Mouse (Mus musculus) CH12.LX (cell line): ENCODE data around the gene Polr2l. TPM values are rescaled to one million over a fixed set of nuclear protein-coding genes. Genes with fewer than 3 reads are reported as not detected.

Experiments used
- DNase-seq: peaks from one replicate; pipeline ENCODE4 v3.0.0-alpha.2; 2013; ENCODE audit errors: extremely low read depth
- H3K27ac ChIP-seq: 2 replicates; pipeline ENCODE4 v1.5.1; 2012; ENCODE audit warnings: low read depth, mild to moderate bottlenecking, control low read depth, moderate library complexity; ENCODE audit not compliant: insufficient read depth
- H3K27me3 ChIP-seq: replicated peaks from 2 replicates; pipeline ENCODE3; 2012; ENCODE audit warnings: inconsistent platforms
- H3K36me3 ChIP-seq, 2 experiments: replicated peaks in 1 of 2; 2 replicates each; pipeline versions ENCODE3 to v1.6.1; 2012; ENCODE audit warnings: inconsistent platforms in 1 of 2, low read length in 1 of 2, mild to moderate bottlenecking in 1 of 2, mixed read lengths in 1 of 2, moderate library complexity in 1 of 2; ENCODE audit not compliant: control insufficient read depth in 1 of 2, insufficient read depth in 1 of 2
- H3K4me1 ChIP-seq, 2 experiments: 2 replicates each; pipeline ENCODE4 v1.6.1; 2012; ENCODE audit warnings: inconsistent platforms in 1 of 2, moderate library complexity in 1 of 2; ENCODE audit not compliant: insufficient read depth in 2 of 2, control insufficient read depth in 1 of 2
- H3K4me2 ChIP-seq: 2 replicates; pipeline ENCODE4 v1.6.1; 2012; ENCODE audit warnings: low read depth, mild to moderate bottlenecking, control low read depth; ENCODE audit not compliant: poor library complexity, insufficient read depth, severe bottlenecking
- H3K4me3 ChIP-seq, 3 experiments: fragments of 150-350 bp in 1 of 3; sonication (generic) in 1 of 3; replicated peaks in 1 of 3; 2 replicates each; pipeline versions ENCODE3 to v1.5.1; 2011 to 2012; ENCODE audit warnings: low read depth in 2 of 3, low read length in 2 of 3, mild to moderate bottlenecking in 2 of 3, moderate library complexity in 2 of 3, control low read depth in 1 of 3, improper control_type of control experiment in 1 of 3, inconsistent platforms in 1 of 3, mixed read lengths in 1 of 3; ENCODE audit not compliant: poor library complexity in 1 of 3
- H3K79me2 ChIP-seq: replicated peaks from 2 replicates; pipeline ENCODE4 v1.6.1; 2012; ENCODE audit warnings: mild to moderate bottlenecking, moderate library complexity; ENCODE audit not compliant: control insufficient read depth, poor library complexity, insufficient read depth, severe bottlenecking; ENCODE audit errors: extremely low read depth
- H3K9ac ChIP-seq: 2 replicates; pipeline ENCODE4 v1.6.1; 2012; ENCODE audit warnings: low read depth, mild to moderate bottlenecking, control low read depth, moderate library complexity; ENCODE audit not compliant: insufficient read depth
- H3K9me3 ChIP-seq: replicated peaks from 2 replicates; pipeline ENCODE3; 2012; ENCODE audit warnings: low read length, inconsistent platforms, mixed read lengths
- BHLHE40 ChIP-seq: IDR thresholded peaks from 2 replicates; pipeline ENCODE4 v1.6.1; 2011; ENCODE audit warnings: mild to moderate bottlenecking, low read depth, low read length, improper control_type of control experiment
- CHD1 ChIP-seq: IDR thresholded peaks from 2 replicates; pipeline ENCODE4 v1.6.1; 2012; ENCODE audit warnings: low read depth, low read length, improper control_type of control experiment, inconsistent platforms
- CHD2 ChIP-seq: IDR thresholded peaks from 2 replicates; pipeline ENCODE4 v1.6.1; 2011; ENCODE audit warnings: low read length, improper control_type of control experiment
- CTCF ChIP-seq, 2 experiments: IDR thresholded peaks in 1 of 2; conservative IDR thresholded peaks in 1 of 2; 2 replicates each; pipeline ENCODE4 v1.5.1; 2011 to 2012; ENCODE audit warnings: low read depth in 2 of 2, low read length in 2 of 2, improper control_type of control experiment in 1 of 2, inconsistent platforms in 1 of 2, mild to moderate bottlenecking in 1 of 2, moderate library complexity in 1 of 2
- ELF1 ChIP-seq: IDR thresholded peaks from 2 replicates; pipeline ENCODE4 v1.6.1; 2014; ENCODE audit warnings: low read depth, mild to moderate bottlenecking, inconsistent platforms, low read length, improper control_type of control experiment
- EP300 ChIP-seq: IDR thresholded peaks from 2 replicates; pipeline ENCODE4 v1.6.1; 2011; ENCODE audit warnings: low read length, improper control_type of control experiment
- ETS1 ChIP-seq: conservative IDR thresholded peaks from 2 replicates; pipeline ENCODE4 v1.6.1; 2012; ENCODE audit warnings: low read depth, mild to moderate bottlenecking, inconsistent platforms, low read length, improper control_type of control experiment, moderate library complexity
- HCFC1 ChIP-seq: IDR thresholded peaks from 2 replicates; pipeline ENCODE4 v1.6.1; 2012; ENCODE audit warnings: low read depth, mild to moderate bottlenecking, inconsistent platforms, low read length, improper control_type of control experiment
- IRF4 ChIP-seq: IDR thresholded peaks from 2 replicates; pipeline ENCODE4 v1.6.1; 2014; ENCODE audit warnings: low read depth, mild to moderate bottlenecking, inconsistent platforms, low read length, improper control_type of control experiment
- JUN ChIP-seq: IDR thresholded peaks from 2 replicates; pipeline ENCODE4 v1.6.1; 2011; ENCODE audit warnings: low read depth, mild to moderate bottlenecking, low read length, improper control_type of control experiment, moderate library complexity; ENCODE audit not compliant: insufficient read depth
- KAT2A ChIP-seq: IDR thresholded peaks from 2 replicates; pipeline ENCODE4 v1.6.1; 2012; ENCODE audit warnings: low read length, improper control_type of control experiment, inconsistent platforms; ENCODE audit not compliant: insufficient replicate concordance
- MAX ChIP-seq: IDR thresholded peaks from 2 replicates; pipeline ENCODE4 v1.6.1; 2011; ENCODE audit warnings: low read length, improper control_type of control experiment
- MAZ ChIP-seq: IDR thresholded peaks from 2 replicates; pipeline ENCODE4 v1.6.1; 2012; ENCODE audit warnings: low read depth, mild to moderate bottlenecking, inconsistent platforms, low read length, improper control_type of control experiment, moderate library complexity
- MEF2A ChIP-seq: IDR thresholded peaks from 2 replicates; pipeline ENCODE4 v1.6.1; 2014; ENCODE audit warnings: low read depth, mild to moderate bottlenecking, inconsistent platforms, low read length, improper control_type of control experiment, borderline replicate concordance
- MXI1 ChIP-seq: IDR thresholded peaks from 2 replicates; pipeline ENCODE4 v1.6.1; 2011; ENCODE audit warnings: mild to moderate bottlenecking, low read depth, low read length, improper control_type of control experiment
- MYC ChIP-seq: IDR thresholded peaks from 2 replicates; pipeline ENCODE4 v1.6.1; 2011; ENCODE audit warnings: low read depth, mild to moderate bottlenecking, improper control_type of control experiment, low read length
- NELFE ChIP-seq: IDR thresholded peaks from 2 replicates; pipeline ENCODE4 v1.6.1; 2011; ENCODE audit warnings: low read depth, low read length, improper control_type of control experiment
- NRF1 ChIP-seq: IDR thresholded peaks from 2 replicates; pipeline ENCODE4 v1.6.1; 2014; ENCODE audit warnings: low read depth, mild to moderate bottlenecking, inconsistent platforms, low read length, improper control_type of control experiment, moderate library complexity
- PAX5 ChIP-seq: IDR thresholded peaks from 2 replicates; pipeline ENCODE4 v1.6.1; 2012; ENCODE audit warnings: low read length, inconsistent platforms, mixed read lengths
- POLR2A ChIP-seq: IDR thresholded peaks from 2 replicates; pipeline ENCODE4 v1.6.1; 2011; ENCODE audit warnings: low read depth, mild to moderate bottlenecking, improper control_type of control experiment, low read length
- POLR2AphosphoS2 ChIP-seq: IDR thresholded peaks from 2 replicates; pipeline ENCODE4 v1.6.1; 2011; ENCODE audit warnings: low read depth, low read length, improper control_type of control experiment
- RAD21 ChIP-seq: IDR thresholded peaks from 2 replicates; pipeline ENCODE4 v1.6.1; 2011; ENCODE audit warnings: low read depth, mild to moderate bottlenecking, low read length, improper control_type of control experiment, moderate library complexity
- SIN3A ChIP-seq: IDR thresholded peaks from 2 replicates; pipeline ENCODE4 v1.6.1; 2012; ENCODE audit warnings: low read length, improper control_type of control experiment, inconsistent platforms
- SMC3 ChIP-seq: IDR thresholded peaks from 2 replicates; pipeline ENCODE4 v1.6.1; 2011; ENCODE audit warnings: low read depth, low read length, improper control_type of control experiment
- TCF12 ChIP-seq: IDR thresholded peaks from 2 replicates; pipeline ENCODE4 v1.6.1; 2014; ENCODE audit warnings: low read depth, mild to moderate bottlenecking, inconsistent platforms, low read length, improper control_type of control experiment
- UBTF ChIP-seq: IDR thresholded peaks from 2 replicates; pipeline ENCODE4 v1.6.1; 2012; ENCODE audit warnings: low read depth, mild to moderate bottlenecking, inconsistent platforms, low read length, improper control_type of control experiment, moderate library complexity
- USF1 ChIP-seq: IDR thresholded peaks from 2 replicates; pipeline ENCODE4 v1.6.1; 2014; ENCODE audit warnings: low read depth, mild to moderate bottlenecking, inconsistent platforms, low read length, improper control_type of control experiment
- ZMIZ1 ChIP-seq: IDR thresholded peaks from 2 replicates; pipeline ENCODE4 v1.6.1; 2012; ENCODE audit warnings: low read depth, mild to moderate bottlenecking, inconsistent platforms, low read length, improper control_type of control experiment
- dilution Hi-C: fragments of 300-500 bp; cut with MboI; formaldehyde crosslinking; loops from 2 replicates; pipeline ENCODE4 v1.14.3; 2020; ENCODE audit warnings: low sequenced_read_pairs; ENCODE audit not compliant: extremely low pct_unique_long_range_greater_than_20kb, extremely low pct_ligation_motif_present
- in situ Hi-C: fragments of 300-500 bp; cut with MboI; formaldehyde crosslinking; loops from 3 replicates; pipeline ENCODE4 v1.14.3; 2019; ENCODE audit warnings: low sequenced_read_pairs, low pct_ligation_motif_present, low pct_unique_long_range_greater_than_20kb, mixed read lengths
- polyA plus RNA-seq: library from polyadenylated mRNA; unstranded; fragments of >175 nt; gene quantifications from 2 replicates; pipeline ENCODE4 v1.2.1, GENCODE M21; 2012; ENCODE audit warnings: low read depth; ENCODE audit not compliant: insufficient read length
- total RNA-seq, 2 experiments: library from RNA; depleted of rRNA; stranded (reverse); fragments of 300-350 nt in 1 of 2; fragments of >200 nt in 1 of 2; gene quantifications; 2 replicates each; pipeline ENCODE4 v1.2.3; 2012 to 2014

Polr2l gene
- total and polyA plus RNA-seq, 3 experiments, result 35.7 to 82.3 (median 64.8) TPM

- in situ Hi-C loops (no loop called here), dilution Hi-C loops (no loop called here)
- no peak for TF ChIP-seq ELF1
- TF ChIP-seq SIN3A, result peak; percentile 76; the same call in 1 of the 2 replicates
- TF ChIP-seq TCF12, result peak; percentile 52
- no peak for TF ChIP-seq ETS1
- TF ChIP-seq NRF1, result peak; percentile 37; the same call in 1 of the 2 replicates
- TF ChIP-seq MYC, result peak; percentile 72; the same call in 1 of the 2 replicates
- no peak for TF ChIP-seq CHD1
- peak; percentile 48 for TF ChIP-seq CHD2
- TF ChIP-seq PAX5, result no peak
- peak; percentile 64; the same call in 1 of the 2 replicates for TF ChIP-seq BHLHE40
- TF ChIP-seq KAT2A, result 0 out of 2 replicates have a peak, but pooled peaks have one; percentile 35
- no peak for TF ChIP-seq EP300
- peak; percentile 56 for TF ChIP-seq SMC3
- peak; percentile 76; the same call in 1 of the 2 replicates for TF ChIP-seq MAZ
- 0 out of 2 replicates have a peak, but pooled peaks have one; percentile 17 for TF ChIP-seq IRF4
- TF ChIP-seq POLR2AphosphoS2, result peak; percentile 96
- peak; percentile 39 for TF ChIP-seq USF1
- TF ChIP-seq POLR2A, result peak; percentile 77
- peak in 1 of 2 experiments; percentile 76; a peak in 2 of 4 replicates for TF ChIP-seq CTCF (conservative IDR thresholded peaks at IDR 0.05 in 1 of 2, IDR thresholded peaks at IDR 0.05 in 1 of 2; ENCODE audit: low read depth in 2 of 2, low read length in 2 of 2)
- no peak for TF ChIP-seq JUN
- TF ChIP-seq ZMIZ1, result peak; percentile 65
- TF ChIP-seq MEF2A, result peak; percentile 51; the same call in 1 of the 2 replicates
- TF ChIP-seq MAX, result peak; percentile 86
- TF ChIP-seq RAD21, result peak; percentile 41
- TF ChIP-seq MXI1, result peak; percentile 97
- peak; percentile 52; the same call in 1 of the 2 replicates for TF ChIP-seq UBTF
- 0 out of 2 replicates have a peak, but pooled peaks have one; percentile 35 for TF ChIP-seq HCFC1
- peak; percentile 59 for TF ChIP-seq NELFE
- peak; percentile 70 for DNase-seq
- Histone ChIP-seq H3K4me1 (peaks cover 32 to 58% of the 10 kb centered on the region in 2 experiments), H3K9ac (peak within 1 kb of the TSS; percentile 55), H3K4me2 (peak within 1 kb of the TSS; percentile 92), H3K36me3 (peaks cover 59 to 66% of the 10 kb centered on the region in 2 experiments), H3K27me3 (no peaks in the 10 kb centered on the region), H3K4me3 (peak within 1 kb of the TSS; percentile 70 to 87 (median 75)), H3K79me2 (peaks cover 16% of the 10 kb centered on the region), H3K27ac (peak within 1 kb of the TSS; percentile 29; the same call in 1 of the 2 replicates), H3K9me3 (no peaks in the 10 kb centered on the region)
These were observed 37.5 kb downstream of the Polr2l start, which contains the start of gene Slc25a22 for GRCm38 (mm10) chr7:141437178-141438120. TSS of gene Slc25a22 (minus strand) at chr7:141437892.
